Mouse (Mus musculus): Measurements from ENCODE around the gene Stxbp1. TPM values are rescaled to one million over a fixed set of nuclear protein-coding genes. Genes with fewer than 3 reads are reported as not detected.
A peak's percentile ranks its signal among the peaks of the same experiment; 100 is the strongest.

Gene Stxbp1
- polyA plus RNA-seq (2015; fragmentation: Nextera tagmentation; extraction: Ambion mirVana) = 276 and 315 TPM in 2 replicates

DNA sequence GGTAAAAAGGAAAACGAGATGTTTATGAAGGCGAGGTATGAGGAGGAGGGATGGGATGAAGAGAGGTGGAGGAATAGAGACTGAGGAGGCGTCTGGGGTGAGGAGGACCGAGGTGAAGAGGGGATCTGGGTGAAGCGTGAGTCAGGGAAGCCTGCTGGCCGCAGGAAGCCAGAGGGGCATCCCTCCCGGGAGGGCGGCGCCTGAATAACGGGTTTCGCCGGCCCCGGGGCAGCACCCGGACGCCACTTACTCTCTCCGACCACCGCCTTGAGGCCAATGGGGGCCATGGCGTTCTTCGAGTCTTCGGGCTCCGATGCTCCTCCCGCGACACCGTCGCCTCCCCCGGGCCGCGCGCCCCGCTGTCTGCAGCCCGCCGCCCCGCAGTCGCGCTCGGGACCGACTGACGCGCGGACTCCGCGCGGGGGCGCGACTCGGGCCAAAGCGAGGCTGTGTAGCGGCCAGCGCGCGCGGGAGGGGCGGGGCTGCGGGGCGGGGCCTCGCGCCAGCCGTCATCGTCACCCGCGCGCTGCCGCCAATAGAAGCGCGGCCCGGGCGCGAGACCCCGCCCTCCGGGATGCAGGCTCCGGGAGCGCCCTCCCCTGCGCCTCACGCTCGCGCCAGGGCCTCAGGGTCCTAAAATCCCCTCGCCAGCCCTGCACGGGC is at the start of gene Stxbp1:
Gene Stxbp1, minus strand, starts transcription at position 441 of the 663 bp plus-strand sequence.
- peak within 1 kb of the TSS; percentile 65 for H3K4me2 ChIP-seq
- H3K27ac ChIP-seq (replicated peaks) = peak within 1 kb of the TSS; percentile 96
- peaks cover 32% of the 10 kb centered on the region for H3K4me1 ChIP-seq
- H3K27me3 ChIP-seq (replicated peaks) = peaks cover 7% of the 10 kb centered on the region; the same call in 1 of the 2 replicates
- no peaks in the 10 kb centered on the region for H3K9me3 ChIP-seq (replicated peaks)
- 0 out of 2 replicates have a peak, but pooled peaks cover 3% of the 10 kb centered on the region for H3K36me3 ChIP-seq
- peak within 1 kb of the TSS; percentile 94 for H3K9ac ChIP-seq (replicated peaks)
- ATAC-seq (ENCODE audit: low FRiP score) = peak; percentile 93
- peak within 1 kb of the TSS; percentile 84 for H3K4me3 ChIP-seq (replicated peaks)
- under 1% methylated on average over 67 of the region's 78 CpGs for WGBS

DNA sequence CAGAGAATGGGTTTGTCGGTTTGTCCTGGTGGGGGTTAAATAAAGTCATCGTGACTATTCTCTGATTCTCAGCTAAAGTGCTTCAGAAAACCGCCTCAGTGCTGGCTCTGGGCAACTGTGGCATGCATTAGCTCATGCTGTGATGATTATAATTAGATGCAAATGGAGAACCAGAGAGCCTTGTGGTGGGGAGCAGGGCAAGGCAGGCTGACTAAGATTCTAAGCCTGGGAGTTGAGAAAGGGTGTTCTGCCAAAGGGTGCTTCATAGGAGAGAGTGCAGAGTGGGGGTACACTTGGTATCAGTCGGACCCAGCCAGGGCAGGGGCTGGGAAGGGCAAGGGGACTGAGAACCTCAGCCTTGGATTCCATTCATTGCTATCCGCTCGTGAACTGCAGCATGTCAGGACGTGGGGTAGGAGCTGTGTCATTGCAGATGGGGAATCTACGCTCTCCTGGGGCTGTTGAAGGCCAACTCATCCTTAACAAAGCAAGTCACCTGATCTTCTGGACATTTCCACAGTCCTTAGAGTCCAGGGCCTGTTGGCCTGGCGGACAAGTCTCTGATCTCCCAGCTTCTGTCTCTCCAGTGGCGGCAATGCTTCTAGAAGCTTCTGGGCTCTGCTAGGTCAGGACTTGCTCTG is 49.6 kb upstream of the Stxbp1 start:
- Histone ChIP-seq H3K27ac (replicated peaks) (peak overlapping the region; percentile 60), H3K4me3 (replicated peaks) (no peak overlapping the region), H3K36me3 (no peaks in the 10 kb centered on the region), H3K9me3 (replicated peaks) (no peaks in the 10 kb centered on the region), H3K4me2 (no peak overlapping the region), H3K4me1 (peaks cover 28% of the 10 kb centered on the region), H3K9ac (replicated peaks) (no peak overlapping the region), H3K27me3 (replicated peaks) (no peaks in the 10 kb centered on the region)
- WGBS = 57% methylated on average over 10 of the region's 10 CpGs
- peak; percentile 19; the same call in 1 of the 2 replicates for ATAC-seq (ENCODE audit: low FRiP score)

DNA sequence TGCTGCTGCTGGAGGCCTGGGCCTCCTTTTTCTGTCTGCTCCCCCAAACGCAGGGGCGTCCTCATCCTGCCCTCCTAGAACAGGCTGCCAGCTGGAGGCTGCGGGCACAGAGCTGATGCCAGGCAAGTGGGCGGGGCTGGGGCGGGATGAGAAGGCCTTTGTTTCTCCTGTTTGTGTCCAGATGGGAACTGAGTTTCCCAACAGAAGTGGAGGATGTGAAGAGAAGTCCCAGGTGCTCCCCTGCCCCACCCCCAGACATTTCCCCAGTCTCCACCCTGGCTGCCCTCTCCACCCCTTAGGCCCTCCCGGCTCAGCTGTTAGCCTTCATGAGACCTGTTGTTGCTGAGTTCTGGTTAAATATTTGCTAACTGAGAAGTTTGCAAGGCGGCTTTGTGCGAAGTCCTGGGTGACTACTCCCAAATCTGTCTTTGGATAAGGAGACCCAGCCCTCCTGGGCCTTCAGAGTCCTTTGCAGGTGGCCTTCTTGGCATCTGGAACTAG is 48.6 kb upstream of the Stxbp1 start:
- H3K27ac ChIP-seq (replicated peaks) = peak overlapping the region; percentile 60
- H3K27me3 ChIP-seq (replicated peaks) = no peaks in the 10 kb centered on the region
- no peaks in the 10 kb centered on the region for H3K9me3 ChIP-seq (replicated peaks)
- 26% methylated on average over 8 of the region's 8 CpGs for WGBS
- no peak overlapping the region for H3K4me3 ChIP-seq (replicated peaks)
- no peaks in the 10 kb centered on the region for H3K36me3 ChIP-seq
- H3K4me1 ChIP-seq = peaks cover 28% of the 10 kb centered on the region
- no peak overlapping the region for H3K9ac ChIP-seq (replicated peaks)
- no peak for ATAC-seq (ENCODE audit: low FRiP score)
- H3K4me2 ChIP-seq = no peak overlapping the region

DNA sequence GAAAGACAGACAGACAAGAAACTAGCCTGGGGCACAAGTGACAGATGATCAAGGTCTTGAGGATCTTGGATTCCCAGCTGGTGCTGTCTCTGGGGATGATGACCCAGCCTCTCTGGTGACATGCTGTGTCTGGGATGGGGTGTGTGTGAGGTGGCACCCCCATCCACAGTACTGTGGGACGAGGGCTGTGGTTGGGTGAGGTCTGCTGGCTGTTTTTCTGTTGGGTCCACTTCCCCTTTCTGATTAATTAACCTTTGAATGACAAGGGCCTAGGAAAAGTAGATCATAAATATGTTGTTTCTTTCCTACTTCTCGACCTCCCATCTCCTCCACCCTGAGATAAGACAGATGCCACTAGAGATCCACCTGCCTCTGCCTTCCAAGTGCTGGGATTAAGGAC is 47.1 kb upstream of the Stxbp1 start:
- 69% methylated on average over 2 of the region's 2 CpGs for WGBS

DNA sequence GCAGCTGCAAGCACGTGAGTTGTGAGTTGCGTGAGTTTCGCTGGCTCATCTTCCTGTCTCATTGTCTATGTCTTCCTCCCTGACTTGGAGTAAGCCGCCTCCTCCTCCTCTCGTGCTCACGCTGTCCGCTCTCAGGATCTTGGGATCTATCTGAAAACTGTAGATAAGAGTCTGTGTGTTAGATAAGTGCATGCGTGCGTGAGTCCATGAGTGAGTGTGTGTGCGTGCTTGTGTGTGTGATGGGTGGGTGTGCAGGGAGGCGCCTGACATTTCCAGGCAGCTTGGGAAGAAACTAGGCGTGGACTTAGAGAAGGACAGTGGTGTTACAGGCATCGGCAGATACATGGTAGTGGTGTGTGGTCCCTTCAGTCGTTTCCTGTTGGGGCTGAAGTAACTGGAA is 45.4 kb upstream of the Stxbp1 start:
- H3K4me3 ChIP-seq (replicated peaks) = no peak overlapping the region
- no peak overlapping the region for H3K9ac ChIP-seq (replicated peaks)
- H3K27ac ChIP-seq (replicated peaks) = no peak overlapping the region
- H3K4me1 ChIP-seq = peaks cover 38% of the 10 kb centered on the region
- WGBS = 94% methylated on average over 14 of the region's 14 CpGs
- H3K27me3 ChIP-seq (replicated peaks) = no peaks in the 10 kb centered on the region
- no peaks in the 10 kb centered on the region for H3K36me3 ChIP-seq
- ATAC-seq (ENCODE audit: low FRiP score) = no peak
- H3K4me2 ChIP-seq = no peak overlapping the region
- H3K9me3 ChIP-seq (replicated peaks) = no peaks in the 10 kb centered on the region

More for the DNA sequence above, 47.1 kb upstream of the Stxbp1 start:
- Histone ChIP-seq H3K9ac (replicated peaks) (no peak overlapping the region), H3K36me3 (no peaks in the 10 kb centered on the region), H3K4me3 (replicated peaks) (no peak overlapping the region), H3K4me2 (no peak overlapping the region), H3K4me1 (peaks cover 30% of the 10 kb centered on the region), H3K9me3 (replicated peaks) (no peaks in the 10 kb centered on the region), H3K27me3 (replicated peaks) (no peaks in the 10 kb centered on the region), H3K27ac (replicated peaks) (no peak overlapping the region)
- ATAC-seq (ENCODE audit: low FRiP score) = no peak

DNA sequence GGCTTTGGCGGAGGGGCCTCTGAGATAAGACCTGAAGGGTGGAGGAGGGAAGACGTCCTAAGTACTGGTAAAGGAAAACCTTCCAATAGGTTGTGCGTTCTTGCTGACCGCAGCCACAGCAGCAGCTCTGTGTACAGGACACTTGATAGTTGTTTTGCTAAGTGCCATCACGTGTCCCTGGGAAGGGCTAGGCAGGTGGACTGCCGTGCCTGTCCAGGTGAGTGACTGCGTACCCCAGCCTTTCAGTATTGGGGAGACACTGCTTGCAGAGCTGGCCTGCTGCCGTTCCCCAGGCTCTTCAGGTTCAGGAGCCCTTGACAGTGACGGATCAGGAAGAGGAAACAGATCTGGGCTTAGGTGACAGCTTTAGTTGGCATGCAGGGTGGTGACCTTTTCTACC is 44.2 kb upstream of the Stxbp1 start:
- no peaks in the 10 kb centered on the region for H3K9me3 ChIP-seq (replicated peaks)
- H3K4me3 ChIP-seq (replicated peaks) = no peak overlapping the region
- no peaks in the 10 kb centered on the region for H3K36me3 ChIP-seq
- no peak overlapping the region for H3K4me2 ChIP-seq
- H3K9ac ChIP-seq (replicated peaks) = no peak overlapping the region
- no peaks in the 10 kb centered on the region for H3K27me3 ChIP-seq (replicated peaks)
- 86% methylated on average over 9 of the region's 9 CpGs for WGBS
- no peak for ATAC-seq (ENCODE audit: low FRiP score)
- H3K4me1 ChIP-seq = peaks cover 28% of the 10 kb centered on the region
- H3K27ac ChIP-seq (replicated peaks) = no peak overlapping the region

DNA sequence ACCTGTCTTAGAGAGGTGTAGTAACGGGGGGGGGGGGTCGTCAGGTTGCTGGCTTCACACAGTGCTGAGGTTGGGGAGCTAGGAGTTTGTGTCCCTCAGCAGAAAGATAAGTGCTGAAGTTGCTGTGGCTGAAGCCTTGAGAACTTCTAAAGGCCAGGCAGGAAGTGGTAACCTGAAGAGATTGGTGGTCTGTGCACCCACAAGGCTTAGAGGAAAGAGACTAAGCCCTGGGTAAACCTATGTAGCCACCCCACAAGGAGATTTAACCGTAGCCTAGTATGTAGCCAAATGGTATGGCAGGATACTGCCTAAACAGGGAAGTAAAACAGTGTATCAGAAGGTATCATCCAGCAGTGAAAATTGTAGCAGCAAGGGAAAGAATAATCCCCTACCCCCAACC is 43.2 kb upstream of the Stxbp1 start:
- no peaks in the 10 kb centered on the region for H3K9me3 ChIP-seq (replicated peaks)
- H3K4me2 ChIP-seq = no peak overlapping the region
- H3K4me1 ChIP-seq = peaks cover 18% of the 10 kb centered on the region
- H3K4me3 ChIP-seq (replicated peaks) = no peak overlapping the region
- no peak for ATAC-seq (ENCODE audit: low FRiP score)
- H3K27ac ChIP-seq (replicated peaks) = no peak overlapping the region
- H3K27me3 ChIP-seq (replicated peaks) = no peaks in the 10 kb centered on the region
- no peaks in the 10 kb centered on the region for H3K36me3 ChIP-seq
- H3K9ac ChIP-seq (replicated peaks) = no peak overlapping the region
- WGBS = 85% methylated on average over 3 of the region's 3 CpGs

DNA sequence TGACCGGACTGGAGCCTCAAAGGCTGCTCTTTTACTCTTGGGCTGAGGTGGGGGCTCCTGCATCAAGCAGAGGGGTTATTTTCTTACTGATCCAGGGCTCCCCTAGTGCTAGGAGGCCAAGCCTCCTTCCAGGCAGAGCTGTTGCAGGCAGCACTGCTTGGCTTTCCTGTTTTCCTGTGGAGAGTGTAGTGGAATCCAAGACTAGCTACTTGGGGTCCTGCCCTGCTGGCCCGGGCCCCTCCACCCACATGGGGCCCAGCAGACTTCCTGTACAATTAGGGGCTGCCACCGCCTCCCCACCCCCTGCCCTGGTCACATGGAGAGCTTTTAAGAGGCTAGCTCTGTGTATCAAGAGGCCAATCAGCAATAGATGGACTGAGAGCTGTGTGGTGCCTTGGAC is 41.5 kb upstream of the Stxbp1 start:
- Histone ChIP-seq H3K4me1 (peaks cover 32% of the 10 kb centered on the region), H3K27me3 (replicated peaks) (no peaks in the 10 kb centered on the region), H3K4me2 (no peak overlapping the region), H3K4me3 (replicated peaks) (no peak overlapping the region), H3K36me3 (no peaks in the 10 kb centered on the region), H3K9me3 (replicated peaks) (no peaks in the 10 kb centered on the region), H3K9ac (replicated peaks) (no peak overlapping the region), H3K27ac (replicated peaks) (peak overlapping the region; percentile 56; the same call in 1 of the 2 replicates)
- WGBS = 34% methylated on average over 3 of the region's 3 CpGs
- ATAC-seq (ENCODE audit: low FRiP score) = no peak

DNA sequence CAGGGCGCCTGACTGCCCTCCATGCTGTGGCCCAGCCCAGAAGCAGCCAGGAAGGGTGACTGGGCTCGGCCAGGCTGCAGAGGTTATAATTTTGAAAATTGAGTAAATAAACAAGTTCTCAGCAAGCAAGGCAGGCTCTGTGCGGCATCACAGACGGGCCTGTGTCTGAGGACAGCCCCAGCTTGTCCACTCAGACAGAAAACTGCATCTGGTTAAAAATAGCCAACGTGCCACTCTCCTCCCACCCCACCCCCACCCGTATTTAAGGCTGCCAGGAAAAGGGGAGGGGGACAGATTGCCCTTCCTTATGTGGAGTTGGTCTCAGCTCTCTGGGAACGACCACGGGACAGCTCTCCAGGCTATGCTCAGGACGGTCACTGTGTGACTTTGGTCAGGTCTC is 41.0 kb upstream of the Stxbp1 start:
- 19% methylated on average over 9 of the region's 9 CpGs for WGBS
- no peaks in the 10 kb centered on the region for H3K9me3 ChIP-seq (replicated peaks)
- H3K4me3 ChIP-seq (replicated peaks) = no peak overlapping the region
- peak overlapping the region; percentile 66 for H3K27ac ChIP-seq (replicated peaks)
- no peak for ATAC-seq (ENCODE audit: low FRiP score)
- H3K27me3 ChIP-seq (replicated peaks) = no peaks in the 10 kb centered on the region
- no peak overlapping the region for H3K9ac ChIP-seq (replicated peaks)
- peaks cover 33% of the 10 kb centered on the region for H3K4me1 ChIP-seq
- H3K4me2 ChIP-seq = no peak overlapping the region
- no peaks in the 10 kb centered on the region for H3K36me3 ChIP-seq

DNA sequence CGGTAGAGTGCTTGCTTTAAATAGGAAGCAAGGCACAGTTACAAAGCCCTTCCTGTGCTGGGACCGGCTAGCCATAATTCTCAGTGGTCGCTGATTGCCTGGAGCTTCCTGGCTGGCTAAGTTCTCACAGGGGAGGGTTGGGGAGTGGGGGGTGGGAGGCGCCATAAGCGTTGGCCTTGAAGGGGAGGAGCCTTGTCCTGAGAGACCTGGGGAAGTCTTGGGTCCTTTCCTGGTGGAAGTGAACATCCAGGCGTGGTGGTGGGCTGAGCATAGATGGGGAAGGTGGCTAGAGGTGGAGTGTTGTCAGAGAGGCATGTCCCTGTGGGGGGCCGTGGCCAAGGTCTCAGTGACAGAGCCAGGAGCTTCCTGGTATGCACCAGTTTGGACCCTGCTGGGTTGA is 37.7 kb upstream of the Stxbp1 start:
- Histone ChIP-seq H3K27ac (replicated peaks) (peak overlapping the region; percentile 56; the same call in 1 of the 2 replicates), H3K36me3 (no peaks in the 10 kb centered on the region), H3K4me1 (peaks cover 59% of the 10 kb centered on the region), H3K27me3 (replicated peaks) (no peaks in the 10 kb centered on the region), H3K4me2 (no peak overlapping the region), H3K4me3 (replicated peaks) (no peak overlapping the region), H3K9ac (replicated peaks) (no peak overlapping the region), H3K9me3 (replicated peaks) (no peaks in the 10 kb centered on the region)
- no peak for ATAC-seq (ENCODE audit: low FRiP score)
- WGBS = 17% methylated on average over 7 of the region's 7 CpGs

DNA sequence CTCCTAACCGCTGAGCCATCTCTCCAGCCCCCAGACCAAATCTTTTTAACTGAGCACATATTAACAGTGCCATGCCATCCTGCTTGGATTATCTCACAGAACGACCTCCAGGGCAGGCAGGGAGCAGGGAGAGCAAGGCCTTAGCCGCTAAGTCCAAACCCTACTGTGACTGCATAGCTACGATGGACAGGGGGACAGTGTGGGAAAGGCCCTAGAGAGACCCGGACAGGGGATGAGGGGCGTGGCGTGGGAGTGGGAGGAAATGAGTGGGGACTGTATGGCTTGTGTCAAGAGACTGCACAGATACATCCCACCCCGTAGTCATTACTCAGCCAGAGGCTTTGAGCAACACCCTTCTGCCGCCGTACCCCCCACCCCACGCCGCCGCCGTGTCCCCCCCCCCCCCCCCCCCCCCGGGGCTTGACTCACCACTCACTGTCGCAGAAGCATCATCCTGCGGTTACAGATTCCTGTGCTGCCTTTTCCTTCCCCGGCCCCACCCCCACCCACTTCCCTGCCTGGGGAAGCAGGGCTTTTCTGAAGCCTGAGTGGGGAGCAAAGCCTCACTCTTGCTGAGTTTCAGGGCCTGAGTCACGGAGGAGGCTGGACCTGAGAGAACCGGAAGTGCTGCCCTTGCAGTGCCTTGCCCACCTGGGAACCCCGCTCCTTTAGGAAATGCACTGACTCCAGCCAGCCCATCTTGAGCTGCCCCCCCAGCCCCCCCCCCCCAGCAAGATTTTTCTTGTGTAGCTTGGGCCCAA is 35.4 kb upstream of the Stxbp1 start:
- Histone ChIP-seq H3K27me3 (replicated peaks) (no peaks in the 10 kb centered on the region), H3K9me3 (replicated peaks) (no peaks in the 10 kb centered on the region), H3K4me1 (peaks cover 67% of the 10 kb centered on the region), H3K4me2 (no peak overlapping the region), H3K4me3 (replicated peaks) (no peak overlapping the region), H3K27ac (replicated peaks) (0 out of 2 replicates have a peak overlapping the region, but pooled peaks have one; percentile 60), H3K36me3 (no peaks in the 10 kb centered on the region), H3K9ac (replicated peaks) (no peak overlapping the region)
- WGBS = 56% methylated on average over 19 of the region's 21 CpGs
- ATAC-seq (ENCODE audit: low FRiP score) = no peak

Measured in neural tube, embryonic 15.5 days (tissue).